Mouse (Mus musculus) ZHBTc4 (cell line): ENCODE data around the gene Cer1.

Experiments used
- DNase-seq: peaks from one replicate; pipeline ENCODE4 v3.0.0-alpha.2; 2011; ENCODE audit warnings: low read depth, low spot score

The Cer1 gene

GRCm38 (mm10) chr4:82875532-82875931 lies 9.4 kb downstream of the Cer1 start:
- no peak for DNase-seq

- DNase-seq: no peak
These were observed 10.2 kb downstream of the Cer1 start for GRCm38 (mm10) chr4:82874791-82875190.

- no peak for DNase-seq
These were observed 12.4 kb downstream of the Cer1 start for GRCm38 (mm10) chr4:82872548-82872947.

GRCm38 (mm10) chr4:82872121-82872520 lies 12.8 kb downstream of the Cer1 start:
- DNase-seq: peak; percentile 30

GRCm38 (mm10) chr4:82870931-82871330 lies 14.0 kb downstream of the Cer1 start:
- no peak for DNase-seq

GRCm38 (mm10) chr4:82867731-82868445 lies 17.1 kb downstream of the Cer1 start:
- no peak for DNase-seq

- no peak for DNase-seq
These were observed 17.8 kb downstream of the Cer1 start for GRCm38 (mm10) chr4:82867111-82867510.

GRCm38 (mm10) chr4:82864974-82865699 lies 19.8 kb downstream of the Cer1 start:
- DNase-seq: no peak

GRCm38 (mm10) chr4:82863316-82863715 lies 21.6 kb downstream of the Cer1 start:
- DNase-seq: no peak

GRCm38 (mm10) chr4:82861451-82861850 lies 23.5 kb downstream of the Cer1 start:
- no peak for DNase-seq

- DNase-seq: no peak
These were observed 24.4 kb downstream of the Cer1 start for GRCm38 (mm10) chr4:82860566-82860965.

GRCm38 (mm10) chr4:82859131-82860125 lies 25.5 kb downstream of the Cer1 start, which contains the start of gene Zdhhc21:
Gene Zdhhc21, minus strand, starts transcription at chr4:82859958.
- peak; percentile 78 for DNase-seq

- no peak for DNase-seq
These were observed 26.4 kb downstream of the Cer1 start for GRCm38 (mm10) chr4:82858431-82859010.

- no peak for DNase-seq
These were observed 28.0 kb downstream of the Cer1 start for GRCm38 (mm10) chr4:82856986-82857385.

- DNase-seq: no peak
These were observed 31.1 kb downstream of the Cer1 start for GRCm38 (mm10) chr4:82853809-82854208.

GRCm38 (mm10) chr4:82848552-82849234 lies 36.3 kb downstream of the Cer1 start:
- DNase-seq: no peak

- no peak for DNase-seq
These were observed 47.3 kb downstream of the Cer1 start for GRCm38 (mm10) chr4:82837526-82838240.
